Mouse (Mus musculus): Measurements from ENCODE around the gene Crispld2. TPM values are rescaled to one million over a fixed set of nuclear protein-coding genes. Genes with fewer than 3 reads are reported as not detected.

The Crispld2 gene
- total RNA-seq (2023) = not detected

DNA sequence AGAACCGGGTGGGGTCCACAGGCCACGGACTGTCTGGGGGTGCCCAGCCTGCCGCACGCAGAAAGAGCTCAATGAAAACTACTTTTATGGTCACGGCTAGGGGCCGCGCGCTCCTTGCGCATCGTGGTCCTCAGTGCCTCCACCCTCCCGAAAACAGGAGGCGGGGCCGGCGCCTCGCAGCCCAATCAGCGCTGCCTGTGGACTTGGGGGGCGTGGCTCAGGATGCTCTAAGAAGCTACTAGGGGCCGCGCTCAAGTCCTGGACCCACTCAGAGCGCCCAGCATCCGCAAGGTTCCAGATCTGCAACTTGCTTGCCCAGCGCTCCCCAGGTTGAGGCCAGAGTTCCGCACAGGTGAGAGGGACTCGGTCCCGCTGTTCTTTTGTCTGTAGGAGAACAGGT lies at the start of gene Crispld2:
Gene Crispld2, plus strand, starts transcription at position 190 of the 400 bp plus-strand sequence.

DNA sequence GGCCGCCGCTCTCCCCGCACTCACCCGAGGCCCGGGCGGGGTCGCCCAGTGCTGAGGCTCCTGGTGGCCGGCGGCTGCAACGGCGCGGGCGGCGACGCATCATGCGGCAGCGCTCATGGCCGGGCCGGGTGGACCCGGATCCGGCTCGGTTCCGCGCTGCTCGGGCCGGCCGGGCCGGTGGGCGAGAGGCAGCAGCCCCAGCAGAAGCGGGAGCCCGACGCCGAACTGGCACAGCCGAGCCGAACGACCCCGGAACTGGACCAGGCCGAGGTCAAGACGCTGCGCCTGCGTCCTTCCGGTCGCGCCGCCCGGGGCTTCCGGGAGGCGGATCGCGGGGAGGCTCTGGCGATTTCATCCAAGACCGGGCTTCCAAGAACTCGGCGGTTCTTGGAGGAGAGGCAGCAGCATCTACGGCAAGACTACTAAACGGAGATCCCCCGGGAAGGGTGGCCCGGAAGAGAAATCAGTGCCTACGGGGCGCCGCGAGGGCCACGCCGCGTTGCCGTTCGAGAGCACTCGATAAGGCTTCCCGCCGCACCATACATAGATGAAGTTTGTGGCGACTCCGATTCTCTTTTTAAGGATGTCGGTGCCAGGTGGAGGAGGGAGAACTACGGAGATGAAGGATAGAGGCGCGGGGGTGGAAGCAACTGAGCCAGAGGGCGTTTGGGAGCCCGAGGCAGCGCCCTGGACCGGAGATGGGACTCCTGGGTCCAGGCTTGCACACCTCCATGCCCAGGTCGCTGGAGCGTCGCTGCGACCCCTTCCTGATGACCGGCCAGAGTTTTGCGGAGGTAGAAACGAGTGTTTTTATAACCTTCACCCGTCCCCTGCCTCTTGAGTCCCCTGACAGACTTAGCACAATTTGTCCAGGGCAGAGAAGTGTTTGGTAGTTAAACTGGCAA lies 109.1 kb downstream of the Crispld2 start, which contains the start of gene Zdhhc7:
Gene Zdhhc7, minus strand, starts transcription at position 415 of the 905 bp plus-strand sequence.

Other genes with a start within 250 kb of the Crispld2 start
- 1 to 10 TPM; 3.6 to 4.6 TPM for gene Tldc1, start 214.0 kb upstream of the Crispld2 start, total RNA-seq (2023)
- 100 to 1,000 TPM; 381 to 385 TPM for gene Cotl1, start 151.9 kb upstream of the Crispld2 start, total RNA-seq (2023)
- 10 to 100 TPM; 13.2 to 14.1 TPM for gene Klhl36, start 130.2 kb upstream of the Crispld2 start, total RNA-seq (2023)
- 100 to 1,000 TPM; 102 to 117 TPM for gene Usp10, start 82.1 kb upstream of the Crispld2 start, total RNA-seq (2023)
- 1 to 10 TPM in 1 of 2 experiments, not detected in 1; 1.8 TPM for gene Gm20388, start 81.6 kb upstream of the Crispld2 start, total RNA-seq (2023)
- 10 to 100 TPM; 30.4 to 34.5 TPM for gene Zdhhc7, start 109.0 kb downstream of the Crispld2 start, total RNA-seq (2023)
- under 1 TPM; 0.33 to 0.96 TPM for gene 6430548M08Rik, start 121.7 kb downstream of the Crispld2 start, total RNA-seq (2023)
- not detected for gene Fam92b, start 185.0 kb downstream of the Crispld2 start, total RNA-seq (2023)
- gene Gse1, start 236.0 kb downstream of the Crispld2 start, total RNA-seq (2023) = 10 to 100 TPM; 69.9 to 78.5 TPM